Mouse (Mus musculus) ovary, postnatal 14 days (tissue): ENCODE results near the gene Spsb3.

Source experiments
- DNase-seq: peaks from one replicate; pipeline ENCODE4 v3.0.0; 2022; ENCODE audit warnings: low spot score

Gene Spsb3

DNA sequence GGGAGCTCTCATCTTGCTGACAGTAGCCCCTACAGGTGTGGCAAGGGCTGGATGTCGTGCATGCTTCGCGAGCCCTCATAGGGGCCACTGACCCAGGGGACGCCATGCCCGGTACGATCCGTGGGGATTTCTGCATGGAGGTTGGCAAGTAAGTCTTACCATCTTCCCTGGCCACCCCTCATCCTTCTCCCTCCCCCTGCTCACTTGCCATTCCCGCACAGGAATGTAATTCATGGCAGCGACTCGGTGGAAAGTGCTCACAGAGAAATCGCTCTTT lies 10.5 kb downstream of the Spsb3 start:
- no peak for DNase-seq

DNA sequence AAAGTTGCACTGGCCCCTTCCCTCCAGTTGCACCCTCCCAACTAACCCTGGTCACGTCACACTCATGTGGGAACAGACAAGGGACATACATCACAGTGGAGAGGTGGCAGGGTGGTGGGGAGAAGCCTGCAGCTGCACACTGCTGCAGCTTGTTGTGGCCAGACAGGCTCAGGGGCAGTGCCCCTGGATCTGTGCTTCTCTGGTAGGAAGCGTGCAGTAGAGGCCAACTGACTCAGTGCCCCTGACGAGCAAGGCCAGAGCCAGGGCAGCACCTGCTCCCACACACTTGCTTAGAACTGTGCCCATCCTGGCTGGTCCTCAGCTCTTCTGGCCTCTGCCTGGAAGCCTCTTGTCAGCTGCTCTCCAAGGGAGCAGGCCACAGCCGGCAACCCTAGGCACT lies 11.2 kb downstream of the Spsb3 start:
- no peak for DNase-seq

DNA sequence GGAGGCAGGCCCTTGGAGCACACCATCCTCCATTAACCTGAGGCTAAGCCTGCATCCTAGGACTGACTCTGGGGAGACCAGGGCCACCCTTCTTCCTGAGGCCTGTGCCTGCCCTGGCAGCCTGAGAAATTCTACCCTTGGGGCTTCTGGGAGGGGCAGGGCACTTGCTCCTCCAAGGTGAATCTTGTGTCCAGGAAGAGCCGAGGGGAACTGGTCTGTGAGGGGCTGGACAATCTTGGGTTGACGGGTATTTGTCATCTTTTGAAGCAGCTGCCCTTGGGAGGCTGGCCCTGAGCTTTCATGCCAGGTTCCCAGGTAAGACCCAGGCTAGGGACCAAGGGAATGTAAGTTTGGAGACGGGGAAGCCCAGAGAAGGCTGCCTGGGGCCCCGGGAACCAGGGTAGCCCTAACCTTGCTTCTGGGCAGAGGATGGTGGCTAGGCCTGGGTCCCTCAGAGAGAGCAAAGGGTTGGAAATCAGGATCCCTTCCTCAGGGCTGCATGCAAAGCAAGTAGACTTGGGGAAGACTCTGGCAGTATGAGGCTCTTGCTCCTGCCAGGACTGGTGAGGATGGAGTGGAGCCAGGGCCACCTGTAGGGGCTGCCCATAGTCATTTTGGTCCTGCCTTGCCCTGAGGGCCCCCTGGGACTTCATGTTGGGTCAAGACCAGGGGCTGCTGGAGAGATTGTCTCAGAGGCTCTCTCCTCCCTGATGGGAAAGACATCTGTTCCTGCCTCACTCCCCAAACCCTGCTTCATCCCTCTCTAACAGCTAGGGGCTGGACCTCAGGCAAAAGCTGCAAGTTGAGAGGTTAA lies 11.8 kb downstream of the Spsb3 start:
- DNase-seq, result no peak

DNA sequence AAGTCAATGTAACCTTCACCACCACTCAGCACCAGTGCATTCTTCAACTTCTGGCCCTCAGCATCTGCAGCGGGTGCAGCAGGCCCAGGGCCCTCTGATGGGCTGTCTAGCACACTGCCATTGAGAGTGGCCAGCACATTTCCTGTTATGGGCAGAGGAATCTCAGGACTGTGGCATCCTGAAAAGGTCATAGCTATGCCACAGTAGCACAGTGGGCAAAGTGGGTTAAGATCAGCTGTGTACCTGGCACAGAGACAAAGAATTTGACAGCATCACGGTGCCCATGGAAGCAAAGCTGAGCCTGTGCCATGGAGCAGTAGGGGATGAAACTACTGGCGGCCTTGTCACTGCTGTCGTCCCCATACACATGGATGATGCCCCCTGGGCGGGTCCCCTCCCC lies 12.7 kb downstream of the Spsb3 start:
- DNase-seq, result no peak

DNA sequence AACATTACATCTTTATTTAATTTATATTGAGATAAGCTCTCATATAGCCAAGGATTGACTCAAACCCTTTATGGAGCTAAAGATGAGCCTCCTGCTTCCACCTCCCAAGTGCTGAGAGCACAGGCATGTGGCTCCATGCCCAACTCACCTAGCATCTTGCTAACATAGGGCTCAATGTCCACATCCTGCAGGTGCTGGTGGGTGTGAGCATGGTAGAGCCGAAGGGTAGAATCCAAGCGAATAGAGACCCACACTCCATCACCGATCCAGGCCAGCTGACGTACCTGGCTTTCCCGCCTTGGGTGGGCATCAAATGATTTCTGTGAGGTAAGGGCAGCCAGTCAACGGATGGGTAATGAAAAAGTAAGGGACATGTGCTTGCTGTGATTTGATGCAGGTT lies 13.6 kb downstream of the Spsb3 start:
- DNase-seq, result no peak

DNA sequence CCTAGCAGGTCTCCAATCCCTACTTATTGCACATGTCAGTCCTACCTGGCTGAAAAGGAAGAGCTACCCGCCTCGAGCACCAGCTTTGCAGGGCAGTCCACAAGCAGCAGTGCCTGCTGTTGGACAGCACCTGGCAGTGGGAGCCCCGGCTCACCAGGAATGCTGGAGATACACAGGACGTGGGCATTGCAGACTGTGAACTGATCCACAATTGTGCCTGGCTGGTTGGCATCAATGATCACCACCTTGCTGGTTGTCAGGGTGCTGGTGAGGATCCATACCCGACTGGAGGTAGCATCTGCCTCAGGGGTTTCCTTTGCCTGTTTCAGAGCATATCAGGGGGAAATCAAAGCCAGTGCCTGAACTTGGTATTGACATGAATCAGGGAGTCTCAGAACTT lies 15.7 kb downstream of the Spsb3 start:
- DNase-seq, result no peak

DNA sequence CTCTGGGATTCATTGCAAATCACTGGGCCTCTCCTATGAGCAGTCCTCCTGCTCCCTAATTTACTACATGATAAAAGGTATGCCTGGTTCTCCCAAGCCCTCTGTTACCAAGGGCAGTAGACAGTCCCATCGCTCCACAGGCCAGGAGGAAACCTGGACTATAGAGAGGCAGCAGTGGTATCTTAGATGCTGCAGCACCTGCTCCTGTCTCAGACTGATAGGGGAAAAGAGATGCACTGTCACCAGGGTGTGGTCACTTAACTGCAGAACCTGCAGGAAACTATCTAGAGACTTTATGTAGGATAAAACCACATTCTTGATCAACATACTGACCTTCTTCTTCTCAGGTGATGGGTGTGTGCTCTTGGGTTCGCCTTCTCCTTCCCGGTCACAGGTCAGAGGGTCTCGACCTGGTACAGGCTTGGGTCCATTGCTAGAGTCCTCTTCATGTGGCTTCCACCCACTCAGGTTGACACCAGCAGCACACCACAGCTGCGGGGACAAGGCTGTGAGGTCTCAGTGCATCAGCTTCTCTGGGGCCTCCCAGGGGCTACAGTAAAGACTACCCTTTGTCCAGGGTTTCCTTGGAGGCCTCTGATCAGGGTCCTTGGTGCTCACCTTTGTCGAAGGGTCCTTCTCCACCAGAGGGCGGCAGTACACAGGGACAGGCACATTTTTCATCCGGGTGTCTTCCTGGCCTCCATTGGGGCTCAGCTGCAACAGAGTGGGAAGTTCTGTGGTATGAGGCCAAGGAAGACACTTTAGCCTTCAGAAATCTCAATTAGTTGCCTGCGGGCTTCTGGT lies 16.4 kb downstream of the Spsb3 start:
- DNase-seq, result no peak

DNA sequence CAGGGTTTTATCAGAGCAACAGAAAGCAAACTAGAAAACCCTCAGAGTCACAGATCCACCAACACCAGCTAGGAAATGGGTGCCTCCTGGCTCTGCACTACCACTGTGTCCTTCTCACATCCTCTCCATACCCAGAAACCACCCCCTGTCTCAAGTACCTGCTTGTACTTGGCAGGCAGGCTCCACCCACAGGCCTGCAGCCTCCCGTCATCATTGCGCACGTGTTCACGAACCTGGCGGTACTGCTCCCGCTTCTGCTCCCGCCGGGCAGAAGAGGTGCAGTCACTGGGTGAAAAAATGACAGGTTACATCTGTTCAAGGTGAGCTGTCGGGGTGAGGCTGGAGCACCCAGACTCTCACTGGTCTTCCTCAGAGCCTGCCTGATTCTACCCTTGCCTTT lies 17.3 kb downstream of the Spsb3 start:
- DNase-seq, result no peak

DNA sequence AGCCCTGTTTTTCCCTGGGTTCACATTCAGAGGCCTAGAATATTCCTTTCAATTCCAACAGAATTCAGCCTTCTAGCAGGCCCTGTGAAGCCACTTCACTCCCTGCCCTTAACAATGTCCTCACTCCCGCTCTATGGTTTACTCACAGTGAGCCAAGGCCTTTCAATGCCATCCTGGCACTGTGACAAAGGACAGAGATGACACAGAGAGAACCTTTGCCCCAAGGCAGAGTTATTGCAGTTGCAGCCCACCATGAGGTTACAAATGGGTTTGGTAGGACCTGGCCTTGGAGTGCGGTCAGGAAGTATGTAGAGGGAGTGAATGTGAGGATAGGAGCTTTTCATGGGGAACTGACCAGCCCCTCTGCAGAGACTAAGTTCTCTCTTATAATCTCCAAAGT lies 21.1 kb downstream of the Spsb3 start:
- DNase-seq, result no peak

DNA sequence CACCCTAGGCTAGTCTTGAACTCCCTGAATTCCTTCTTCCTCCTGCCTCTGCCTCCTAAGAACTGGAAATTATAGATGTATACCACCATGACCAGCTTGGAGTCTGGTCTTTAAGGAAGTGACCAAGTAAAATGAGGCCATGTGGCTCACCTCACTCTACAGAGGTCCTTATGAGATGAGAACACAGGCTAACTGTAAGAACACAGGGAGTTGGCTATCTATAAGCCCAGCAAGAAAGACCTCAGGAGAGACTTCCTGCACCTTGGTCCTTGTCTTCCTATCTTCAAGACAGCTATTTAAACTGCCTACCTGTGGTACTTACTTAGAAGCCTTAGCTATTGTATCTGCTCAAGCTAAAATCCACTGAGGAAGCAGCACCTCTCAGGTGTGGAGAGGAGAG lies 27.5 kb downstream of the Spsb3 start:
- DNase-seq, result no peak

DNA sequence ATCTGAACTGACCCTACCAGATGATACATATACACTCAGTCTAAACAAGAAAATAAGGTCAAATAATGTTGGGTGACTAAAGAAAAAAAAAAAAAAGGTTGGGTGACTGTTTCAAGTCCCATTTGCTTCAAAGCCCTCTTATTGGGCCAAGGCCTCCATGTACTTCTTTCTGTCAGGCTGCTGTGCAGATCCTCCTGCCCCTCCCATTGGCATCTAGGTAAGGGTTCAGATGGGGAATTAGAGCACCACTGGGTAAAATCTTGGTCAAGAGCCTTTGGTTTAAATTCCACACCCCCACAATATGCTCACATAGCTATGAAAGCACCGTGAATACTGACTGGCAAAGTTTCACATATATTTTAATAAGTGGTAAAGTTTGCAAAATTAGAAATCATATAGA lies 36.8 kb downstream of the Spsb3 start:
- DNase-seq, result no peak

DNA sequence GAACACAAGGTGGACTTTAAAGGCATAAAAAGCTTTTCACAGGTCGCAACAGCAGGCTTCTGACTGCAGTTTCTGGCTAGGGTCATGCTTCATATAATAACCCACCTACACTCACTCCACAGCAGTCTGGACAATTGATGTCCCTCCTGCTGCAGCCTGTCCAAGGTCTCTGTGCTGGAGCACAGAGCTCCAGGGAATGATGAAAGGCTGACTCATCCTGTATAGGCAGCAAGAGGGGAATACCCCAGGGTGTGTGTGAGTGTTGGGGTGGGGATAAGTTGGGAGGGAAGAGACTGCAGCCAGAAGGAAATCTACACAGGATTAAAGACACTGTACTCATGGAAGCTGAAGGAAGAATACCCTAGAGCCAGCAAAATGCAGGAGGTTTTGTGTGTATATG lies 43.1 kb downstream of the Spsb3 start:
- no peak for DNase-seq

DNA sequence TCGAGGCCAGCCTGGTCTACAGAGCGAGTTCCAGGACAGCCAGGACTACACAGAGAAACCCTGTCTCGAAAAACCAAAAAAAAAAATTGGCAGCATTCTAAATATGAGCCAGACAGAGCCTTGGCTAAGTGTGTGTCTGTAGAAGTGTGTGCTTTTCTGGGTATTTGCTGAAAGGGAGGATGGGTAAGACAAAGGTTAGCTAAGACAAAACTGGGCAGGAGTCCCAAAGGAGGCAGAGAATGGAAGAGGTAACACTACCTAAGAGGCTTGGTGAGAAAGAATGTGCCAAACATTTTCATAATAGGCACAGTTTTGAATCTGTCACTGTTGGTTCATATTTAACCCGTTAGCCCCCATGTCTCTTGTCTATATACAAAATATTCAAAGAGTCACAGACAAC lies 46.0 kb downstream of the Spsb3 start:
- no peak for DNase-seq

DNA sequence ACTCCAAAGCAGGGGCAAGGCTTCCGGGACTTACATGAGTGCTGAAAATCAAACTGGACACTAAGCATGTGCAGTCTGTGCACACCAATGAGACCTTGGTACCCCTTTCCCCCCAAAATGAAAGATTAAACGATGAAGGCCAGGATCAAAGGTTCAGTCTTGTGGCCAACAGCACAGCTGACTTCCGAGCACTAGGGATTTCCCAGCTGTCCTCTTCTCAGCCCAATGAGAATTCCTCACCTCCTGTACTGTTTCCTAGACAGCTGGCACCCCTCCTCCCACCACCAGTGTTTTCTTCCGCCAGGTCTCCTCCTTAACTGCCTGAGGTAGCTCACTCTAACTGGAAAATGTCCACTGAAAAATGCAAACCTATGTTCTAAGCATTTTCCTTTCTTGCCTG lies 46.7 kb downstream of the Spsb3 start:
- DNase-seq, result no peak

DNA sequence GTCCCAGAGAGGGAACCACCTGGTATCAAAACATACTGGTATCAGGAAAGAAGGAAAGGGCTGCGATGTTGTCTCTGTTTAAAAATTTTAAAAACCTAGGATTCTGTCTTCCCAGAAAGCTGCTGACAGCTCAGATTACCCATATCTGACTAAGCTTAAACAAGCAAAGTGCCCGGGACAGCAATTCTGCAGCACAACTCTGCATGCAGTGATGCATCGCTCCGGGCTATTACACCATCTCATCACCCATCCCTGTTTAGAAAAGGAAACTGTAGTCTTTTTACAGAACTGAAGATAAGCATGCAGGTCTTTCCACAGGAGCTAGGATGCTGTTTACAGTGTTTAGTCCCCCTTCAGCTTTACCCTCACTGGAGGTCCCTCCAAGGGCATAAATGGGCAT lies 48.5 kb downstream of the Spsb3 start:
- no peak for DNase-seq

DNA sequence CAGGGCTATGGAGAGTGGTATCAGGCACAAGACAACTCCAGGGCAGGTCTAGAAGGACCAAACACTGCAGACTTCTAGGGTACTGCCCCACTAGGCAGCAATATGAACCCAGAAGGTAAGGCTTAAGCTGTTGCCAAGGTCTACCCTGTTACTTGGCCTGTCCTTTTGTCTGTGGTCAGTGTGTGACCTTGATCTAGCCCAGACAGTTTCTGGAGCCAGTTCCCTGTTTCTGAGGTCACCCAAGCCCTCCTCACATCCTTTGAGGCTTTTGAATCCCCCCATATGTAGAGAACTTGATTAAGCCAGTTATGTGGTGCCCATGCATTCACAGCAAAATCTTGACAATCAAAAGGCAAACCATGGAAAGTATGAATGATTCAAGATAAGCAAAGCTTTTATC lies 49.2 kb downstream of the Spsb3 start:
- no peak for DNase-seq

DNA sequence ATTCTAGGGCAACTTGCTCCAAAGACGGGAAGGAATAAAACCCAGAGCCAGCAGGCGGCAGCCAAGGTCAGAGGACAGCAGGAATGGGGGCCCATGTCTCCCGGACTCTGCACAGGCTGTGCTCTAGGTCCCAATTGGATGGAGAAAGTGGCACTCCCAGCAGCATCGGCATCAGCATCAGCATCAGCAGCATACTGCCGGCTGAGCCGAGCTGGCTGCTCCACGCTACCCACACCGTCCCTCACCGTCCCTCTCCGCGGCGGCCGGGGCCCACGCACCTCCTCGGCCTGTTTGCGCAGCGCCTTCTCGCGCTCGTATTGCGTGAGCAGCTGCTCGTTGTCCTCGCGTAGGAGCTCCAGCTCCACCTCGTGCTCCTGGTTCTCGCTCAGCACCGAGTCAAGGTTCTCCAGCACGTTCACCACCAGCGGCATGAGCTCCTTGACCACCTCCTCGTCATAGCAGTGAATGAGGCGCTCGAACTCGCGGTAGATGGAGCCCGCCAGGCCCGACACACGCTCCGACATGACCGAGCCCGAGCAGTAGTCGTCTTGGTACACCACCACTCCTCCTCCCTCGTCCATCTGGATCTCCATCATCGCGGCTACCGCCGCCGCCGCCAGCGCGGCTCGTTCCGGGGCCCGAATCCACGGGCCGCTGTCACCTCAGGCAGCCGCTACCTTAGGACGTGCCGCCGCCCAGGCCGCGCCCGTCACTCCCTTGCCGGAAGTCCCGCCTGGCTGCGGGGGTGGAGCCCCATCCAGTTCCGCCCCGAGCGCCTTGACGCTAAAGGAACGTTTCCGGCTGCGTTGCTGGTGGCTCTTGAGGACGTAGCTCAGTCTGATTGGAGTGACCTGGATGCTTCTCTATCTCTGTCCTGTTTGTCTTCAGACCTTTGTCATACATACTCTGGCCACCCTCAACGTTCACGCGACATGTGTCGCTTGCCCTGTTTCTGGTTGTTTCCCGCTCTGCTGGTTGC lies 50.1 kb downstream of the Spsb3 start, which contains the start of gene Mapk8ip3:
Mapk8ip3 (minus strand) TSS at position 719 of the 979 bp plus-strand sequence.
- peak; percentile 93 for DNase-seq

DNA sequence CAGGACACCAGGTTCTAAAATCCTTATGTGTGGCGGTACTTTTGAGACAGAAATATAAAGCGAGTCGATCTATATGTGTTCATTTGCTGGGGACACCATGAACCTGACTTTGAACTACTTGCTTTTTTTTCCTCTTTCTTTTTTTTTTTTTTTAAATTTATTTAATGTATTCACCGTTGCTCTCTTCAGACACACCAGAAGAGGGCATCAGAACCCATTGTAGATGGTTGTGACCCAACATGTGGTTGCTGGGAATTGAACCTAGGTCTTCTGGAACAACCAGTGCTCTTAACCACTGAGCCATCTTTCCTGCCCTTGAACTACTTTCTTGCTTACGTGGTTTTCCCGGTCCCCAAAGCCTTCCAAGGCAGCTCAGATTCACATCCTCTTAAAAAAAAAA lies 50.8 kb downstream of the Spsb3 start:
- DNase-seq, result no peak
